Mouse (Mus musculus) CH12.LX (cell line): ENCODE results near the gene Sox18. TPM values are rescaled to one million over a fixed set of nuclear protein-coding genes. Genes with fewer than 3 reads are reported as not detected.

ENCODE experiments used
- DNase-seq: peaks from one replicate; pipeline ENCODE4 v3.0.0-alpha.2; 2013; ENCODE audit errors: extremely low read depth
- H3K27ac ChIP-seq: 2 replicates; pipeline ENCODE4 v1.5.1; 2012; ENCODE audit warnings: low read depth, mild to moderate bottlenecking, control low read depth, moderate library complexity; ENCODE audit not compliant: insufficient read depth
- H3K27me3 ChIP-seq: replicated peaks from 2 replicates; pipeline ENCODE3; 2012; ENCODE audit warnings: inconsistent platforms
- H3K36me3 ChIP-seq, 2 experiments: replicated peaks in 1 of 2; 2 replicates each; pipeline versions ENCODE3 to v1.6.1; 2012; ENCODE audit warnings: inconsistent platforms in 1 of 2, low read length in 1 of 2, mild to moderate bottlenecking in 1 of 2, mixed read lengths in 1 of 2, moderate library complexity in 1 of 2; ENCODE audit not compliant: control insufficient read depth in 1 of 2, insufficient read depth in 1 of 2
- H3K4me1 ChIP-seq, 2 experiments: 2 replicates each; pipeline ENCODE4 v1.6.1; 2012; ENCODE audit warnings: inconsistent platforms in 1 of 2, moderate library complexity in 1 of 2; ENCODE audit not compliant: insufficient read depth in 2 of 2, control insufficient read depth in 1 of 2
- H3K4me2 ChIP-seq: 2 replicates; pipeline ENCODE4 v1.6.1; 2012; ENCODE audit warnings: low read depth, mild to moderate bottlenecking, control low read depth; ENCODE audit not compliant: poor library complexity, insufficient read depth, severe bottlenecking
- H3K4me3 ChIP-seq, 3 experiments: fragments of 150-350 bp in 1 of 3; sonication (generic) in 1 of 3; replicated peaks in 1 of 3; 2 replicates each; pipeline versions ENCODE3 to v1.5.1; 2011 to 2012; ENCODE audit warnings: low read depth in 2 of 3, low read length in 2 of 3, mild to moderate bottlenecking in 2 of 3, moderate library complexity in 2 of 3, control low read depth in 1 of 3, improper control_type of control experiment in 1 of 3, inconsistent platforms in 1 of 3, mixed read lengths in 1 of 3; ENCODE audit not compliant: poor library complexity in 1 of 3
- H3K79me2 ChIP-seq: replicated peaks from 2 replicates; pipeline ENCODE4 v1.6.1; 2012; ENCODE audit warnings: mild to moderate bottlenecking, moderate library complexity; ENCODE audit not compliant: control insufficient read depth, poor library complexity, insufficient read depth, severe bottlenecking; ENCODE audit errors: extremely low read depth
- H3K9ac ChIP-seq: 2 replicates; pipeline ENCODE4 v1.6.1; 2012; ENCODE audit warnings: low read depth, mild to moderate bottlenecking, control low read depth, moderate library complexity; ENCODE audit not compliant: insufficient read depth
- H3K9me3 ChIP-seq: replicated peaks from 2 replicates; pipeline ENCODE3; 2012; ENCODE audit warnings: low read length, inconsistent platforms, mixed read lengths
- BHLHE40 ChIP-seq: IDR thresholded peaks from 2 replicates; pipeline ENCODE4 v1.6.1; 2011; ENCODE audit warnings: mild to moderate bottlenecking, low read depth, low read length, improper control_type of control experiment
- CHD1 ChIP-seq: IDR thresholded peaks from 2 replicates; pipeline ENCODE4 v1.6.1; 2012; ENCODE audit warnings: low read depth, low read length, improper control_type of control experiment, inconsistent platforms
- CHD2 ChIP-seq: IDR thresholded peaks from 2 replicates; pipeline ENCODE4 v1.6.1; 2011; ENCODE audit warnings: low read length, improper control_type of control experiment
- CTCF ChIP-seq, 2 experiments: IDR thresholded peaks in 1 of 2; conservative IDR thresholded peaks in 1 of 2; 2 replicates each; pipeline ENCODE4 v1.5.1; 2011 to 2012; ENCODE audit warnings: low read depth in 2 of 2, low read length in 2 of 2, improper control_type of control experiment in 1 of 2, inconsistent platforms in 1 of 2, mild to moderate bottlenecking in 1 of 2, moderate library complexity in 1 of 2
- E2F4 ChIP-seq: IDR thresholded peaks from 2 replicates; pipeline ENCODE4 v1.6.1; 2011; ENCODE audit warnings: low read depth, low read length, improper control_type of control experiment; ENCODE audit not compliant: insufficient replicate concordance
- ELF1 ChIP-seq: IDR thresholded peaks from 2 replicates; pipeline ENCODE4 v1.6.1; 2014; ENCODE audit warnings: low read depth, mild to moderate bottlenecking, inconsistent platforms, low read length, improper control_type of control experiment
- EP300 ChIP-seq: IDR thresholded peaks from 2 replicates; pipeline ENCODE4 v1.6.1; 2011; ENCODE audit warnings: low read length, improper control_type of control experiment
- ETS1 ChIP-seq: conservative IDR thresholded peaks from 2 replicates; pipeline ENCODE4 v1.6.1; 2012; ENCODE audit warnings: low read depth, mild to moderate bottlenecking, inconsistent platforms, low read length, improper control_type of control experiment, moderate library complexity
- GABPA ChIP-seq: IDR thresholded peaks from 2 replicates; pipeline ENCODE4 v1.6.1; 2012; ENCODE audit warnings: low read depth, low read length, improper control_type of control experiment, inconsistent platforms; ENCODE audit not compliant: insufficient replicate concordance
- HCFC1 ChIP-seq: IDR thresholded peaks from 2 replicates; pipeline ENCODE4 v1.6.1; 2012; ENCODE audit warnings: low read depth, mild to moderate bottlenecking, inconsistent platforms, low read length, improper control_type of control experiment
- IRF4 ChIP-seq: IDR thresholded peaks from 2 replicates; pipeline ENCODE4 v1.6.1; 2014; ENCODE audit warnings: low read depth, mild to moderate bottlenecking, inconsistent platforms, low read length, improper control_type of control experiment
- JUND ChIP-seq: conservative IDR thresholded peaks from 2 replicates; pipeline ENCODE4 v1.6.1; 2011; ENCODE audit warnings: low read depth, low read length, improper control_type of control experiment
- KAT2A ChIP-seq: IDR thresholded peaks from 2 replicates; pipeline ENCODE4 v1.6.1; 2012; ENCODE audit warnings: low read length, improper control_type of control experiment, inconsistent platforms; ENCODE audit not compliant: insufficient replicate concordance
- MAFK ChIP-seq: IDR thresholded peaks from 2 replicates; pipeline ENCODE4 v1.6.1; 2011; ENCODE audit warnings: low read length, improper control_type of control experiment; ENCODE audit not compliant: insufficient replicate concordance
- MXI1 ChIP-seq: IDR thresholded peaks from 2 replicates; pipeline ENCODE4 v1.6.1; 2011; ENCODE audit warnings: mild to moderate bottlenecking, low read depth, low read length, improper control_type of control experiment
- MYC ChIP-seq: IDR thresholded peaks from 2 replicates; pipeline ENCODE4 v1.6.1; 2011; ENCODE audit warnings: low read depth, mild to moderate bottlenecking, improper control_type of control experiment, low read length
- NRF1 ChIP-seq: IDR thresholded peaks from 2 replicates; pipeline ENCODE4 v1.6.1; 2014; ENCODE audit warnings: low read depth, mild to moderate bottlenecking, inconsistent platforms, low read length, improper control_type of control experiment, moderate library complexity
- PAX5 ChIP-seq: IDR thresholded peaks from 2 replicates; pipeline ENCODE4 v1.6.1; 2012; ENCODE audit warnings: low read length, inconsistent platforms, mixed read lengths
- POLR2A ChIP-seq: IDR thresholded peaks from 2 replicates; pipeline ENCODE4 v1.6.1; 2011; ENCODE audit warnings: low read depth, mild to moderate bottlenecking, improper control_type of control experiment, low read length
- TBP ChIP-seq: conservative IDR thresholded peaks from 2 replicates; pipeline ENCODE4 v1.6.1; 2011; ENCODE audit warnings: low read depth, low read length, improper control_type of control experiment
- USF1 ChIP-seq: IDR thresholded peaks from 2 replicates; pipeline ENCODE4 v1.6.1; 2014; ENCODE audit warnings: low read depth, mild to moderate bottlenecking, inconsistent platforms, low read length, improper control_type of control experiment
- ZKSCAN1 ChIP-seq: IDR thresholded peaks from 2 replicates; pipeline ENCODE4 v1.6.1; 2012; ENCODE audit warnings: low read depth, inconsistent platforms, low read length, improper control_type of control experiment, borderline replicate concordance
- ZMIZ1 ChIP-seq: IDR thresholded peaks from 2 replicates; pipeline ENCODE4 v1.6.1; 2012; ENCODE audit warnings: low read depth, mild to moderate bottlenecking, inconsistent platforms, low read length, improper control_type of control experiment
- ZNF384 ChIP-seq: IDR thresholded peaks from 2 replicates; pipeline ENCODE4 v1.6.1; 2012; ENCODE audit warnings: low read depth, low read length, improper control_type of control experiment, inconsistent platforms
- dilution Hi-C: fragments of 300-500 bp; cut with MboI; formaldehyde crosslinking; loops from 2 replicates; pipeline ENCODE4 v1.14.3; 2020; ENCODE audit warnings: low sequenced_read_pairs; ENCODE audit not compliant: extremely low pct_unique_long_range_greater_than_20kb, extremely low pct_ligation_motif_present
- in situ Hi-C: fragments of 300-500 bp; cut with MboI; formaldehyde crosslinking; loops from 3 replicates; pipeline ENCODE4 v1.14.3; 2019; ENCODE audit warnings: low sequenced_read_pairs, low pct_ligation_motif_present, low pct_unique_long_range_greater_than_20kb, mixed read lengths
- polyA plus RNA-seq: library from polyadenylated mRNA; unstranded; fragments of >175 nt; gene quantifications from 2 replicates; pipeline ENCODE4 v1.2.1, GENCODE M21; 2012; ENCODE audit warnings: low read depth; ENCODE audit not compliant: insufficient read length
- total RNA-seq, 2 experiments: library from RNA; depleted of rRNA; stranded (reverse); fragments of 300-350 nt in 1 of 2; fragments of >200 nt in 1 of 2; gene quantifications; 2 replicates each; pipeline ENCODE4 v1.2.3; 2012 to 2014

Sox18 gene
- total and polyA plus RNA-seq, 3 experiments: not detected

GRCm38 (mm10) chr2:181648926-181649325 lies 22.5 kb downstream of the Sox18 start:
- Histone ChIP-seq H3K9me3 (no peaks in the 10 kb centered on the region), H3K4me1 (peaks cover 0 to 5% of the 10 kb centered on the region in 2 experiments; a peak in 1 of 4 replicates), H3K27ac (no peak overlapping the region), H3K79me2 (no peaks in the 10 kb centered on the region), H3K9ac (no peak overlapping the region), H3K4me2 (no peak overlapping the region), H3K27me3 (no peaks in the 10 kb centered on the region), H3K36me3 (peaks cover 74 to 93% of the 10 kb centered on the region in 2 experiments), H3K4me3 (no peak overlapping the region)
- dilution Hi-C loops (no loop called here), in situ Hi-C loops (no loop called here)
- DNase-seq: no peak
- TF ChIP-seq BHLHE40 (no peak), EP300 (no peak), CHD2 (no peak), ETS1 (no peak), ZKSCAN1 (no peak), CHD1 (no peak), HCFC1 (no peak), E2F4 (no peak), ZNF384 (no peak), IRF4 (no peak), NRF1 (no peak), JUND (no peak), MYC (no peak), TBP (no peak), USF1 (no peak), ZMIZ1 (no peak), POLR2A (no peak), GABPA (no peak), ELF1 (no peak)

DNA sequence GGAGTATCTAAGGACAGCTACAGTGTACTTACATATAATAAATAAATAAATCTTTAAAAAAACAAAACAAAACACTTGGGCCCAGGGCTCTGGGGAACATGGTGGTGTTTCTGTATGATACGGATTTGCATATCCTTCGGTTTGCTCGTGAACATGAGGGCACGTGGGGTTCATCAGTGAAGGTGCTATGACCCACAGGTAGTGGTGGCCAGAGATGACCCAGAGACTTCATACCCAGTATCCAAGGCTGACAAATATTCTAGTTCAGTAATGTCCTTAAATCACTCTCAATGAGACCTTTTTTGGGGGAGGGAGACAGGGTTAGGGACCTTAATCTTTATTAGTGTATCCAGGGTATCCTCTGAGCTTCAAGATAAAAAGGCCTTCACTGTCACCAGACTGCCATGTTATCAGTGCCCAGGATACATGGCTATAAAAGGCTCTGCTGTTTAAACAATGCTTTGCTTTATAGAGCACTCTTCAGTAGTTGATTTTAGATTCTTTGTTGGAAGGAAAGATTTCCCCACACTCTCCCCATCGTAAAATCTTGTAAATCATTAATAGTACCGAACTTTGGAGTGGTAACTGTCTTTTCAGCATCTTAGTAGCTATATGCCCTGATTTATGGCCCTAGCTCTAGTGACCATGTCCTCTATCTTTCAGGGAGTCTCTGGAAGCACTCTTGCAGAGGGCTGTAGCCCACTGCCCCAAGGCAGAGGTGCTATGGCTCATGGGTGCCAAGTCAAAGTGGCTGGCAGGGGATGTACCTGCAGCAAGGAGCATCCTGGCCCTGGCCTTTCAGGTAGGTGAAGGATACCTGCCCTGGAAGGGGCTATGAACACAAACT lies 24.6 kb downstream of the Sox18 start:
- H3K4me3 ChIP-seq: no peak overlapping the region
- no peaks in the 10 kb centered on the region for H3K27me3 ChIP-seq
- no peaks in the 10 kb centered on the region for H3K9me3 ChIP-seq
- H3K9ac ChIP-seq: no peak overlapping the region
- no peak for TF ChIP-seq EP300
- no peak for TF ChIP-seq ZNF384
- TF ChIP-seq MXI1: no peak
- TF ChIP-seq CTCF (conservative IDR thresholded peaks at IDR 0.05 in 1 of 2, IDR thresholded peaks at IDR 0.05 in 1 of 2; ENCODE audit: low read depth in 2 of 2, low read length in 2 of 2): no peak
- no peak for TF ChIP-seq KAT2A
- TF ChIP-seq PAX5: no peak
- no peak for TF ChIP-seq MAFK
- no peak overlapping the region for H3K4me2 ChIP-seq
- dilution Hi-C loops: no loop called here
- peaks cover 0 to 5% of the 10 kb centered on the region in 2 experiments; a peak in 1 of 4 replicates for H3K4me1 ChIP-seq
- no peak for DNase-seq
- no peak overlapping the region for H3K27ac ChIP-seq
- peaks cover 61 to 87% of the 10 kb centered on the region in 2 experiments for H3K36me3 ChIP-seq
- no peaks in the 10 kb centered on the region for H3K79me2 ChIP-seq
- in situ Hi-C loops: no loop called here
